Mouse (Mus musculus) cerebellum, adult 2 months (tissue): ENCODE data around the gene Wwtr1.

ENCODE experiments used
- CTCF ChIP-seq: fragments of 200-500 bp; IDR thresholded peaks from 2 replicates; pipeline ENCODE4 v1.5.1; 2011; ENCODE audit warnings: low read depth, mild to moderate bottlenecking, control low read depth, low read length, moderate library complexity, borderline replicate concordance; ENCODE audit not compliant: insufficient read depth
- POLR2A ChIP-seq: fragments of 200-500 bp; IDR thresholded peaks from 2 replicates; pipeline ENCODE4 v1.6.1; 2011; ENCODE audit warnings: low read length, control low read depth, borderline replicate concordance; ENCODE audit not compliant: insufficient read depth

- TF ChIP-seq CTCF = no peak
- TF ChIP-seq POLR2A = no peak
Observed at GRCm38 (mm10) chr3:57554890-57555239, 20.8 kb downstream of the Wwtr1 start.
